Mouse (Mus musculus) intestine, embryonic 14.5 days (tissue): Measurements from ENCODE around the gene Myof. TPM values are rescaled to one million over a fixed set of nuclear protein-coding genes. Genes with fewer than 3 reads are reported as not detected.

Source experiments
- ATAC-seq: fragments of 200-750 bp; cut with Nextera tagmentation; replicated peaks from 2 replicates; pipeline ENCODE4 v1.8.0; 2017; ENCODE audit warnings: low read depth, moderate number of reproducible peaks, moderate TSS enrichment, moderate library complexity; ENCODE audit not compliant: low FRiP score, low TSS enrichment
- DNase-seq: peaks from one replicate; pipeline ENCODE4 v3.0.0-alpha.2; 2018; ENCODE audit warnings: low spot score
- H3K27ac ChIP-seq: fragments of 300-500 bp; sonication (generic); 2 replicates; pipeline ENCODE4 v1.5.1; 2014; ENCODE audit warnings: low read depth, mild to moderate bottlenecking, control low read depth
- H3K27me3 ChIP-seq: fragments of 300-500 bp; sonication (generic); replicated peaks from 2 replicates; pipeline ENCODE4 v1.6.1; 2014; ENCODE audit warnings: low read length, control low read depth; ENCODE audit not compliant: control insufficient read depth, insufficient read depth
- H3K36me3 ChIP-seq: fragments of 300-500 bp; sonication (generic); 2 replicates; pipeline ENCODE4 v1.6.1; 2014; ENCODE audit warnings: low read length, control low read depth; ENCODE audit not compliant: control insufficient read depth, insufficient read depth
- H3K4me1 ChIP-seq: fragments of 300-500 bp; sonication (generic); replicated peaks from 2 replicates; pipeline ENCODE4 v1.6.1; 2014; ENCODE audit warnings: low read length, control low read depth, mixed read lengths; ENCODE audit not compliant: control insufficient read depth, insufficient read depth
- H3K4me2 ChIP-seq: fragments of 300-500 bp; sonication (generic); 2 replicates; pipeline ENCODE4 v1.6.1; 2014; ENCODE audit warnings: low read length
- H3K4me3 ChIP-seq: fragments of 300-500 bp; sonication (generic); 2 replicates; pipeline ENCODE4 v1.5.1; 2014; ENCODE audit warnings: low read depth, low read length, control low read depth, mixed read lengths
- H3K9ac ChIP-seq: fragments of 300-500 bp; sonication (generic); 2 replicates; pipeline ENCODE4 v1.6.1; 2014; ENCODE audit warnings: mild to moderate bottlenecking, low read length
- H3K9me3 ChIP-seq: fragments of 300-500 bp; sonication (generic); 2 replicates; pipeline ENCODE4 v1.6.1; 2016; ENCODE audit warnings: low read length, control low read depth; ENCODE audit not compliant: control insufficient read depth
- WGBS: fragments of 180-500 bp; shearing (Covaris S2); extraction: QIAGEN DNeasy Blood & Tissue Kit; methylation state at CpG from one replicate; pipeline ENCODE4 v1.1.7; 2014; 5-methylcytosine and 5-hydroxymethylcytosine counted together
- polyA plus RNA-seq: library from polyadenylated mRNA; unstranded; fragments of >200 nt; fragmentation: Nextera tagmentation; extraction: Ambion mirVana; gene quantifications from 2 replicates; pipeline ENCODE4 v1.2.1, GENCODE M21; 2014

The Myof gene
- polyA plus RNA-seq, 1 experiment from 2014 or later: 16.7 TPM

DNA sequence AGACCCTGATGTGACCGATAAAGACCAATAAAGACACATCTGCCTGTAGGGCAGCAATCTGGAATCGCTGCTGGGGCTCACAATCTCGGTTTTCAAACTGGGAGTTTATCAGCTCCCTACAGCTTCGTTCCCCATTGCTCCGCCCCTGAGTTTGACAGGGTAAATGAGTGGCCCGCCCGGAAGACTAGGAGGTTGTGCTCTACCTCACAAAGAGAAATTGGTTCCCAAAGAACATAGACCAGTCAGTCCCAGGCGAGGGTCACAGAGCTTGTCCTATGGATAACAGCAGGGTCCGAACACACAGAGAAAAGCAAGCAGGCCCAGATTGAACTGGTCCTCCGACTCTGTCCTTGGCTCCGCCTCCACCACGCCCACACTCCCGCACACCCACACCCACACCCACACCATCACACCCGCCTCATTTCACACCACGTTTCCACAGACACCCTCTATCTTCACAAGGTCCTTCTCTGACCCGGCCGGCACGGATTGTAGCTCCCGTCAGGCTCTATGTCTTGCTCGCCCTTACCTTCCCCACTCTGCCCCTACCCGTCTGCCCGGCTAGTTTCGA, 10.9 kb upstream of the Myof start:
- H3K36me3 ChIP-seq: peaks cover 20% of the 10 kb centered on the region
- peak overlapping the region; percentile 81 for H3K4me3 ChIP-seq
- H3K27ac ChIP-seq: peak overlapping the region; percentile 59; the same call in 1 of the 2 replicates
- DNase-seq (no peak), ATAC-seq (peak; percentile 92)
- peak overlapping the region; percentile 44 for H3K9ac ChIP-seq
- WGBS: 1% methylated on average over 23 of the region's 23 CpGs
- peaks cover 11% of the 10 kb centered on the region for H3K4me1 ChIP-seq
- H3K9me3 ChIP-seq: no peaks in the 10 kb centered on the region
- peak overlapping the region; percentile 73 for H3K4me2 ChIP-seq
- no peaks in the 10 kb centered on the region for H3K27me3 ChIP-seq

DNA sequence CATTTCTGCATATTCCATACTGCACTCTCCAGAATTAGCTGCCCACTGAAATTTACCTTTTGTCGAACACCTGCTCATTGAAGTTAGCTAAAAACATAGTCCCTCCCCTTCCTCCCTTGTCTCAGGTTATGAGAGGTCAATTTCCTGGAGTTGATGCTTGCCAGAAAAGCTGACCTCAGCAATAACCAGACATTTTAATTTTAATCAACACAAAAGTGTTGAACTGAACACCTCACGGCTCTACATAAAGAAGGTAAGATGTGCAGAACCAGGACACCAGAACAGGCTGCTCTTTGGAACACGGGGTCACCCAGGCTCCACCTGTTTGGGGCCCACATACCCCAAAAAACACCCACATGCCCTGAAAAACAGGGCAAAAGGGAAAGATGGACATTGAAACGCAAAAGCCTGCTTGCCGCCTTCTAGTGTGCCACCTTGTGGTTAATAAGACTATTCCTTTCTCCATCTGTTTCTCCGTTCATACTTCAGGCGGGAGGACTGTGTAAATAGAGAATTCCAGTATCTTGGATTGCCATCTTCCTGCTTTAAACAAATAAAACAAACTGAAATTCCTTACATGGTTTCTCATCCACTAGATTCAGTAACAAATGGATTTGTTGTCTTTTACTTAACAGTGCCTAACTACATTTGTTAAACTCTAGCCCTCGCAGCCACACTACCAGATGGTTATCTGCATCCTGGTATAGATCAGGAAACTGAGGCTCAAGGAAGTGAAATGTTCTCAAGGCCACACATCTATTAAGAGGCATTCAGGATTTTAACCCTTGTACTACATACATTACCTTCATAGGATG, 10.1 kb upstream of the Myof start:
- Histone ChIP-seq H3K36me3 (peaks cover 13% of the 10 kb centered on the region), H3K4me1 (peaks cover 11% of the 10 kb centered on the region), H3K4me2 (peak overlapping the region; percentile 73), H3K4me3 (peak overlapping the region; percentile 81), H3K9ac (peak overlapping the region; percentile 44), H3K27me3 (no peaks in the 10 kb centered on the region), H3K27ac (peak overlapping the region; percentile 59; the same call in 1 of the 2 replicates), H3K9me3 (no peaks in the 10 kb centered on the region)
- WGBS: 21% methylated on average over 8 of the region's 8 CpGs
- ATAC-seq (no peak), DNase-seq (no peak)

DNA sequence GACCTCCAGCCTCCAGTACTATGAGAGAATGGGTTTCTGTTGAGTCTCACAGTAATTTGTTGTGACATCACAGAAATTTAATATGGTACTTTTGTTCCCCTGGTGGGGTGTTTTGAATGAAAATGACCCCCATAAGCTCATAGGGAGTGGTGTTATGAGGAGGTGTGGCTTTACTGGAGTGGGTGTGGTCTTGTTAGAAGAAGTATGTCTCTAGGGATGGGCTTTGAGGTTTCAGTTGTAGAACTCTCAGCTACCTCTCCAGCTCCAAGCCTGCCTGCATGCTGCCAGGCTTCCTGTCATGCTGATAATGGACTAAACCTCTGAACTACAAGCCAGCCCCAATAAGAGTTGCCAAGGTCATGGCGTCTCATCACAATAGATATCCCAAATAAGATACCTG, 6.3 kb upstream of the Myof start:
- DNase-seq: no peak
- no peaks in the 10 kb centered on the region for H3K27me3 ChIP-seq
- no peak for ATAC-seq
- H3K9ac ChIP-seq: no peak overlapping the region
- no peaks in the 10 kb centered on the region for H3K9me3 ChIP-seq
- H3K4me1 ChIP-seq: no peaks in the 10 kb centered on the region; the same call in 1 of the 2 replicates
- H3K4me2 ChIP-seq: no peak overlapping the region
- no peak overlapping the region for H3K4me3 ChIP-seq
- no peak overlapping the region for H3K27ac ChIP-seq
- no peaks in the 10 kb centered on the region for H3K36me3 ChIP-seq
- WGBS: 74% methylated on average over 1 of the region's 1 CpGs

DNA sequence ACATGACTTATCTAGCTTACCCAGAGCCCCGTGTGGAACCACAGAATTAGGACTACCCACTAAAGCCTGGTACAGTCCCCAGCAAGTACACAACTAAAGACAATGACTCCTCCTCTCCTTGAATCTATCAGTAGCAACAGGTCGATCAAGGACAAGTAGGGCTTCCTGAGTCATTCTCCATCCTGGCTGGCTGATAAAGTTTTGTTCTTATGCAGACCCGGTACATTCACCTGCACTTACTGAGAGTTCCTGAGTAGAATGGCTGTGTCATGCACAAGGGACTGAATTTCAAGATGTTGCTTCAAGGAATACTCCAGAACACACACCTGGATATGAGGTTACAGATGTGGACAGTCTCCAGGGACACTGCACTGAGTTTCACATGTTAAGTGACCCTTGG, 1.8 kb upstream of the Myof start:
- H3K4me2 ChIP-seq: no peak overlapping the region
- H3K9ac ChIP-seq: no peak overlapping the region
- no peaks in the 10 kb centered on the region for H3K36me3 ChIP-seq
- 90% methylated on average over 3 of the region's 3 CpGs for WGBS
- ATAC-seq: no peak
- H3K4me3 ChIP-seq: no peak overlapping the region
- no peak for DNase-seq
- no peak overlapping the region for H3K27ac ChIP-seq
- no peaks in the 10 kb centered on the region for H3K27me3 ChIP-seq
- H3K4me1 ChIP-seq: peaks cover 6% of the 10 kb centered on the region
- H3K9me3 ChIP-seq: no peaks in the 10 kb centered on the region

DNA sequence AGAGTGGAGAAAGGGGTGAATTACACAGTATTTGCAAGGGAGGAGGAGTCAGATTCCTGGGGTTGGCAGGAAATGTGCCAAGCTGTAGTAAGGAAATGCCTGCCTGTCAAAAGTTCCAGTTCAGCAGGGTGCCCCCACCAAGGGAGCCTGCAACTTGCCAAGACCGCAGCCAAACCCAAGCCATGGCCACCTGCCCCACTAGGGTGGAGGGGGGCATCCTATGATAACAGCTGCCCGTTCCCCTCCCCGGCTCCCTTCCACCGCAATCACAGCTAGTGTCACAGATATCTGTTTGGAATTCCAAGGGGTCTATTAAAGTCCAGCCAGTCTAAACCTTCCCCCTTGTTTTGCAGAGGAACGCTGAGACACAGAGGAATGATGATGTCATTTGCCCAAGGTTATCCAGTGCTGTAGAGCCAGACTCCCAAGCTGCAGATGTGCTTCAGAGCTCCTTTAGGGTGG, 1.1 kb downstream of the Myof start:
- Histone ChIP-seq H3K4me1 (peaks cover 9% of the 10 kb centered on the region), H3K4me3 (peak overlapping the region; percentile 49), H3K9ac (peak overlapping the region; percentile 55), H3K9me3 (no peaks in the 10 kb centered on the region), H3K36me3 (no peaks in the 10 kb centered on the region), H3K4me2 (peak overlapping the region; percentile 76), H3K27ac (peak overlapping the region; percentile 81), H3K27me3 (no peaks in the 10 kb centered on the region)
- DNase-seq (no peak), ATAC-seq (no peak)
- WGBS: 5% methylated on average over 5 of the region's 5 CpGs

DNA sequence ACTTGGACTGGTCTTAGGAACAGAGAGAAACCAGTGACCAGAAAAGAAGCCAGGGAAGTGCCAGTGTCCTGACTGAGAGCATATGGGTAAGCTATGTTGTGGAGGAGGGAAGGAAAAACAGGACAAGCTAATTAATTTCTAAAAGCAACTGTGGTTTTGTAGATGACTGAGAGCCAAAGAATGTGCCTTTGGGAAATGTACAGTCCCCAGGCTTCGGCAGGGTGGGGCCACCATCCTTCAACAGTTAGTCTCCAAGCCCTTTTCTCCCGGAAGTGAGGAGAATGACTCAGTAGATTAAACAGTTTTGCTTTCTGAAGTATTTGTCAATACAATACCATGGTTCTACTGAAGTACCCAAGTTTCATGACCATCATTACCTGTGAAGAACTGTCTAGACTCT, 5.1 kb downstream of the Myof start:
- no peak overlapping the region for H3K4me3 ChIP-seq
- H3K4me2 ChIP-seq: no peak overlapping the region
- no peak for ATAC-seq
- H3K9ac ChIP-seq: no peak overlapping the region
- H3K9me3 ChIP-seq: no peaks in the 10 kb centered on the region
- no peaks in the 10 kb centered on the region for H3K27me3 ChIP-seq
- no peak for DNase-seq
- H3K4me1 ChIP-seq: peaks cover 9% of the 10 kb centered on the region
- WGBS: 64% methylated on average over 2 of the region's 2 CpGs
- no peak overlapping the region for H3K27ac ChIP-seq
- no peaks in the 10 kb centered on the region for H3K36me3 ChIP-seq

DNA sequence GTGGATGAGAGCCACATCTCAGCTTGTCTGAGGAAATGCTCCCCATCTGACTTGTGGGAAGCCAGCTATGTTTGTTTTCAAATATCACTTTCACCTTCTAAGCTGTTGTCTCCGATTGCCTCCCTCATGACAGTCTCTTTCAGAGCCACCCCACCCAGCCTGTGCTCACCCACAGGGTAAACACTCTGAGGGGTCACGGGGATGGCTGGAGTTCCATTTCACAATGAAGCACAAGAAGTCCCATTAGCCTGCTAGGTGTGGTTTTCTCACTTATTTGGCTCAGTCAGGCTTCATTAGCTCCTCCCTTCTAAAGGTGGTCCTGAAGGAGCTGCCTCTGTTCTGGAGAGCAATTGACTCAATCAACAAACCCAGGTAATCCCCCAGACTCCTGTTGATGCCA, 7.6 kb downstream of the Myof start:
- Histone ChIP-seq H3K27ac (no peak overlapping the region), H3K9ac (no peak overlapping the region), H3K4me3 (no peak overlapping the region), H3K4me2 (no peak overlapping the region), H3K27me3 (no peaks in the 10 kb centered on the region), H3K36me3 (no peaks in the 10 kb centered on the region), H3K4me1 (peaks cover 7% of the 10 kb centered on the region; the same call in 1 of the 2 replicates), H3K9me3 (no peaks in the 10 kb centered on the region)
- DNase-seq: no peak
- 62% methylated on average over 2 of the region's 2 CpGs for WGBS
- no peak for ATAC-seq

DNA sequence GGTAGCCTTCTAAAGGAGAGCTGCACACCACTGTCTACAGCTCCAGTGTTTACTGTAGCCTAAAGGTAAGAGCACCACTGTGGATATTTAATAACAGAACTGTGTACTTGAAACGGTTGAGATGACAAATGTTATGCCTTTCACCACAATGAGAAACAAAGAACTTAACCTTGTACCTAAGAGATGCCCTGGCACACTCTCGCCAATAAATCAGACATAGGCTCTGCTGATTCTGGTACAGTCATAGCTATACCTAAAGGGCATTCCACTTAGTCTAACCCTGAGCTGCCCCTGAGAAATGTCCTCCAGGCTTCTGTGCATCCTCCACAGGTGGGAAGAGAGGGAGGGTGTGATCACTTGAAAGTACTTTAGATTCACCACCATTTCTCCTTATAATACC, 8.7 kb downstream of the Myof start:
- WGBS: 69% methylated on average over 2 of the region's 2 CpGs
- H3K9ac ChIP-seq: no peak overlapping the region
- no peak for DNase-seq
- no peak for ATAC-seq
- no peak overlapping the region for H3K27ac ChIP-seq
- H3K36me3 ChIP-seq: no peaks in the 10 kb centered on the region
- no peaks in the 10 kb centered on the region for H3K9me3 ChIP-seq
- H3K27me3 ChIP-seq: no peaks in the 10 kb centered on the region
- no peak overlapping the region for H3K4me3 ChIP-seq
- H3K4me2 ChIP-seq: no peak overlapping the region
- H3K4me1 ChIP-seq: peaks cover 16% of the 10 kb centered on the region

DNA sequence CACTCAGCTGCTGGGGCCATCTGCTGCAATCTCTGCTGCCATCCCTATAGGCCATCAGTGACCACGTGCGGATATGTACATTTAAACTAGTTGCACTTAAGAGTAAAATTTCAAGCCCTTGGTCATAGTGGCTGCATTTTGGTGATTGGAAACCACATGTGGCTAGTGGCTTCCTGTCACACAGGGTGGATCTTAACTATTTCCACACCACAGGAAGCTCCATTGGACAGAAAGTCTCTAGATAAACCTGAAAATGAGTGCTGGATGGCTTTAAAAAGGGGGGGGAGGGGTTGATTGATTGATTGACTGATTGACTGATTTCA, 9.7 kb downstream of the Myof start:
- Histone ChIP-seq H3K4me3 (no peak overlapping the region), H3K4me2 (no peak overlapping the region), H3K36me3 (no peaks in the 10 kb centered on the region), H3K4me1 (peaks cover 19% of the 10 kb centered on the region), H3K9me3 (no peaks in the 10 kb centered on the region), H3K27me3 (no peaks in the 10 kb centered on the region), H3K27ac (peak overlapping the region; percentile 91), H3K9ac (no peak overlapping the region)
- ATAC-seq: no peak
- 74% methylated on average over 2 of the region's 2 CpGs for WGBS
- no peak for DNase-seq
